Mouse (Mus musculus) cerebellum, adult 2 months (tissue): ENCODE results near the gene Kcna7.

Experiments used
- CTCF ChIP-seq: fragments of 200-500 bp; IDR thresholded peaks from 2 replicates; pipeline ENCODE4 v1.5.1; 2011; ENCODE audit warnings: low read depth, mild to moderate bottlenecking, control low read depth, low read length, moderate library complexity, borderline replicate concordance; ENCODE audit not compliant: insufficient read depth
- POLR2A ChIP-seq: fragments of 200-500 bp; IDR thresholded peaks from 2 replicates; pipeline ENCODE4 v1.6.1; 2011; ENCODE audit warnings: low read length, control low read depth, borderline replicate concordance; ENCODE audit not compliant: insufficient read depth

DNA sequence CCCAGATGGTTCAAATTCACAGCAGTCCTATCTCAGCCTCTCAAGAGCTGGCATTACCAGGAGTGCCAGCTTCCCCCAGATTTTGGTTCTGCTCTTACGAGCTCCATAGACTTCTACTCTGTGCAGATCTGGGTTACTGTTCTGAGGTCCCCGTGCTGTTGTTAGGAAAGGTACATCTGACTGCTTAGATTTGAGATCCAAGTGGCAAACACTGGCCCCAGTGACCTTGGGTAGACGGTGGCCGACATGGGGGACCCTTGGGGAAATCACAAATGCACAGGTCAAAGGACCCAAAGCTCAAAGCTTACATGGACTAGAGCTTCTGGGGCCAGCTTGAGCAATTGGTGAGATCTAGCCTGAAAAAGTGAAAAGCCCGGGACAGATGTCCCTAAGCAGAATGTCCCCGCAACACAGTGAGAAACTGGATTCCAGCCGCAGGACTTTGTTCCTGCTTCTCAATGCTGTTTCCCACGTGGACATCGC, 51.3 kb downstream of the Kcna7 start:
- TF ChIP-seq POLR2A, result no peak
- no peak for TF ChIP-seq CTCF
